Mouse (Mus musculus): ENCODE results near the gene Rnf43. TPM values are rescaled to one million over a fixed set of nuclear protein-coding genes. Genes with fewer than 3 reads are reported as not detected.

The Rnf43 gene
- total and polyA plus RNA-seq, 2 experiments from 2014 or later = 0.56 to 5.0 TPM

DNA sequence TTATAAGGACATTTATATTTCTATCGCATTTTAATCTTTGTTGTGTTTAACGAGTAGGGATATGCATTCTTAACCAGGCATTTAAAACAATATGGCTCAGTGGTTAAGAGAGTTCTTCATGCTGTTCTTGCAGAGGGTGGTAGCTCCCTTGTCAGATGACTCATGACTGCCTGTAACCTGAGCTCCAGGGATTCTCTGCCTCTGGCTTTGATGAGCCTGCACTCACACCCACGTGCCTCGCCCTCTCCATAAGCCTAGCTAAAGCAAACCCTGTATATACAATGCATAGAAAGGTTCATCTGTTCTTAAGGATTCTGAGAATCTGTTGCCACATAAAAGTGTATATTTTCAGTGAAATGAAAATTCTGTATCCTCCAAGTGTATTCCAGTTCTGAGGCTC lies 39.4 kb upstream of the Rnf43 start:
- Histone ChIP-seq H3K9ac (replicated peaks; ENCODE audit: low read length, poor library complexity, severe bottlenecking) (no peak overlapping the region), H3K27ac (ENCODE audit: low read depth, low read length) (no peak overlapping the region), H3K9me3 (ENCODE audit: low read length) (no peaks in the 10 kb centered on the region), H3K4me3 (ENCODE audit: low read depth, low read length) (no peak overlapping the region), H3K27me3 (ENCODE audit: insufficient read depth, low read length) (no peaks in the 10 kb centered on the region), H3K4me2 (ENCODE audit: low read depth, low read length, poor library complexity, severe bottlenecking) (no peak overlapping the region), H3K4me1 (ENCODE audit: insufficient read depth, low read length) (no peaks in the 10 kb centered on the region), H3K36me3 (ENCODE audit: insufficient read depth, low read length) (peaks cover 19% of the 10 kb centered on the region)
- ATAC-seq (ENCODE audit: low FRiP score) = no peak
- DNase-seq (ENCODE audit: low spot score) = no peak
- 86% methylated on average over 4 of the region's 4 CpGs for WGBS
- TF ChIP-seq CTCF (IDR thresholded peaks at IDR 0.05) = no peak

DNA sequence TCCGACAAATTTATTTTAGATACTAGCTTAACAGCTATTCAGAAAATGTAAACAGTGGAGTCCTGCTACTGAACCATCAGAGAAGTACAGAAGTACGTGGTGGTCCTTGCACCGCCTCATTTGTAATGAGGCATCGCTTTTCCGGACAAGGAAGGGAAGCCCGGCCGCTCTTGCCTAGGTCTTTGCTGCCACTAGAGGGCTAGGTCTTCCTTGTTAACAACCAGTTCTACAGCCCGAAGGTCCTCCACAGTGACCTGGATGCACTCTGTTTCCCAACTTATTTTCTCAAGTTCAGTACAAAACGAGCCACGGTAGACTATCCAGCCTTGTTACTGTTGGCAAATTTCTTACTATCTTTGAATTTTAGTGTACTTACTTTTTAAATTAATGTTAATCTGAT lies 32.7 kb upstream of the Rnf43 start:
- H3K4me1 ChIP-seq (ENCODE audit: insufficient read depth, low read length) = no peaks in the 10 kb centered on the region
- no peaks in the 10 kb centered on the region for H3K27me3 ChIP-seq (ENCODE audit: insufficient read depth, low read length)
- peak; percentile 76 for TF ChIP-seq CTCF (IDR thresholded peaks at IDR 0.05)
- no peaks in the 10 kb centered on the region for H3K9me3 ChIP-seq (ENCODE audit: low read length)
- 33% methylated on average over 10 of the region's 10 CpGs for WGBS
- peak; percentile 62 for DNase-seq (ENCODE audit: low spot score)
- H3K9ac ChIP-seq (replicated peaks; ENCODE audit: low read length, poor library complexity, severe bottlenecking) = no peak overlapping the region
- no peak overlapping the region for H3K4me2 ChIP-seq (ENCODE audit: low read depth, low read length, poor library complexity, severe bottlenecking)
- ATAC-seq (ENCODE audit: low FRiP score) = no peak
- no peak overlapping the region for H3K4me3 ChIP-seq (ENCODE audit: low read depth, low read length)
- H3K36me3 ChIP-seq (ENCODE audit: insufficient read depth, low read length) = 0 out of 2 replicates have a peak, but pooled peaks cover 6% of the 10 kb centered on the region
- no peak overlapping the region for H3K27ac ChIP-seq (ENCODE audit: low read depth, low read length)

DNA sequence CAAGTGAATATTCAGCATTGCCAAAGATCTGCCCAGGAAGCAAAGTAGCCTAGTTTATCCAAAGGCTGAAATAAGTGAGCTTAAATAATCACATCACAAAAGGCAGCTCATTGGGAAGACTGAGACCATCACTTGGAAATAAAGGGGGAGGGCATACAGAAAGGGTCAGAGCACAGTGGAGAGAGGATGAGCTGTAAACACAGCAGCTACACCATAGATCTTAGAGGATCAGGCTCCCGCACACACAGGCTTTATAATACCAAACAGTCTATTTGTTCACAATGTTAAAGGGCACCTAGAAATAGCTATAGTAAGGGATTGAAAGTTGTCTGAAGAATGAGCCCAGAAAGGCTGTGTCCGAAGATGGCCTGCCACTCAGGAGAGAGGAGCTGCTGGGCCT lies 23.7 kb upstream of the Rnf43 start:
- Histone ChIP-seq H3K9me3 (ENCODE audit: low read length) (no peaks in the 10 kb centered on the region), H3K4me3 (ENCODE audit: low read depth, low read length) (peak overlapping the region; percentile 34), H3K9ac (replicated peaks; ENCODE audit: low read length, poor library complexity, severe bottlenecking) (peak overlapping the region; percentile 57), H3K27ac (ENCODE audit: low read depth, low read length) (no peak overlapping the region), H3K4me2 (ENCODE audit: low read depth, low read length, poor library complexity, severe bottlenecking) (peak overlapping the region; percentile 63), H3K36me3 (ENCODE audit: insufficient read depth, low read length) (no peaks in the 10 kb centered on the region), H3K27me3 (ENCODE audit: insufficient read depth, low read length) (no peaks in the 10 kb centered on the region), H3K4me1 (ENCODE audit: insufficient read depth, low read length) (no peaks in the 10 kb centered on the region)
- DNase-seq (ENCODE audit: low spot score) (no peak), ATAC-seq (ENCODE audit: low FRiP score) (no peak)
- TF ChIP-seq CTCF (IDR thresholded peaks at IDR 0.05) = no peak
- WGBS = 16% methylated on average over 2 of the region's 2 CpGs

DNA sequence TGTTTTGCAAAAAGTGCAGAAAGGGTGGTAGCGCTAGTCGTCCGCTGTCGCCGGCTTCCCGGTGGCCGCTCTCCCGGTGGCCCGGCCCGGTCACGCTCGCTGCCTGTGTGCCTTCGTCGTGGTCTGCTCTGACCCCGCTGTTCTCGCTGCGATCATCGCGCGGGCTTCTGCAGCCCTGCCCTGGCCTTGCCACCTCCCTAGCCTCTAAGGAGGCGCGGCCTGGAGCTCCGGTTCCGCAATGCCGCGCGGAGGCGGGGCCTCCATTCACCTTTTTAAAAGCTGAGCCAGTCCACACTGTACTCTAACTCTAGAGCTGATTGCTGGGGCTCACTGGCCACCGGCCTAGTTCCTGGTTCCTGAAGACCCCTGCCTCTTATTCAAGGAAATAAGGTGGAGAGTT lies 23.3 kb upstream of the Rnf43 start:
- no peaks in the 10 kb centered on the region for H3K4me1 ChIP-seq (ENCODE audit: insufficient read depth, low read length)
- H3K4me3 ChIP-seq (ENCODE audit: low read depth, low read length) = peak overlapping the region; percentile 34
- WGBS = 2% methylated on average over 29 of the region's 29 CpGs
- no peaks in the 10 kb centered on the region for H3K9me3 ChIP-seq (ENCODE audit: low read length)
- H3K27me3 ChIP-seq (ENCODE audit: insufficient read depth, low read length) = no peaks in the 10 kb centered on the region
- ATAC-seq (ENCODE audit: low FRiP score) = 0 out of 2 replicates have a peak, but pooled peaks have one; percentile 41
- peak; percentile 26 for DNase-seq (ENCODE audit: low spot score)
- H3K4me2 ChIP-seq (ENCODE audit: low read depth, low read length, poor library complexity, severe bottlenecking) = peak overlapping the region; percentile 63
- peak overlapping the region; percentile 57 for H3K9ac ChIP-seq (replicated peaks; ENCODE audit: low read length, poor library complexity, severe bottlenecking)
- no peaks in the 10 kb centered on the region for H3K36me3 ChIP-seq (ENCODE audit: insufficient read depth, low read length)
- no peak overlapping the region for H3K27ac ChIP-seq (ENCODE audit: low read depth, low read length)
- TF ChIP-seq CTCF (IDR thresholded peaks at IDR 0.05) = no peak

DNA sequence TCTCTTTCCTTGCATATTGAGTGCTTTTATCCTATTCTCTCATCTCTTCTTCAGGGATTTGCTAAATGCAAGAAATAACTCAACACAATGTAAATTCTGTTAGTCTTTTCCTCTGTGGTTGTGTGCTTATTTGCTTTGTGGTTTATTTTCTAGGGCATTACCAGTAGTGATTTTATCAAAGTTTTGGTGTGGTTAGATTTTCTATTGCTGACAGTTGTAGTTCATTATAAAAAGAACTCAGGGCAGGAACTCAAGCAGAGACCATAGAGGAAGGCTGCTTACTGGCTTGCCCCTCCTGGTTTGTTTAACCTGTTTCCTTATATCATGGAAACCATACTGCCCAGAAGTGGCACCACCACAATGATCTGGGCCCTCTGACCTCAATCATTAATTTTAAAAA lies 19.7 kb upstream of the Rnf43 start:
- H3K27me3 ChIP-seq (ENCODE audit: insufficient read depth, low read length) = no peaks in the 10 kb centered on the region
- DNase-seq (ENCODE audit: low spot score) = no peak
- no peak overlapping the region for H3K27ac ChIP-seq (ENCODE audit: low read depth, low read length)
- no peak overlapping the region for H3K4me2 ChIP-seq (ENCODE audit: low read depth, low read length, poor library complexity, severe bottlenecking)
- H3K9me3 ChIP-seq (ENCODE audit: low read length) = no peaks in the 10 kb centered on the region
- no peaks in the 10 kb centered on the region for H3K4me1 ChIP-seq (ENCODE audit: insufficient read depth, low read length)
- no peak for TF ChIP-seq CTCF (IDR thresholded peaks at IDR 0.05)
- ATAC-seq (ENCODE audit: low FRiP score) = no peak
- H3K36me3 ChIP-seq (ENCODE audit: insufficient read depth, low read length) = no peaks in the 10 kb centered on the region; the same call in 1 of the 2 replicates
- no peak overlapping the region for H3K4me3 ChIP-seq (ENCODE audit: low read depth, low read length)
- no peak overlapping the region for H3K9ac ChIP-seq (replicated peaks; ENCODE audit: low read length, poor library complexity, severe bottlenecking)

DNA sequence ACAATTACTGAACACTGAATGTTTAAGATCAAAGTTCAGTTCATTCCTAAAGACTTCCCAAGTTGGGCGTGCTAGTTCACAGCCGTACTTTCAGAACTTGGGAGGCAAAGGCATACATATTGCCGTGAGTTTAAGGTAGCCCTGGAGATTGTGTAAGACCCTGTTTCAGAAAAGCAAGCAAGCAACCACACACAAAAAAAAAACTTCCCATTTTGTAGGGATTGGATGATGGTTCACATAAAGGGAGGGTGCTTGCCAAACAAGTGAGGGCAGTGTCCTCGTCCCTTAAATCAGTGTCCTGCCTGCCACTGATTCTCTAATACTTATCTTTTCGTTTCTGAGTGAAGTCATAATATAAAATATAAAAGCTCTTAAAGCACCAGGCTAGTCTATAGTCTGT lies 7.8 kb upstream of the Rnf43 start:
- no peak for TF ChIP-seq CTCF (IDR thresholded peaks at IDR 0.05)
- H3K36me3 ChIP-seq (ENCODE audit: insufficient read depth, low read length) = no peaks in the 10 kb centered on the region
- H3K9ac ChIP-seq (replicated peaks; ENCODE audit: low read length, poor library complexity, severe bottlenecking) = no peak overlapping the region
- ATAC-seq (ENCODE audit: low FRiP score) = no peak
- H3K4me2 ChIP-seq (ENCODE audit: low read depth, low read length, poor library complexity, severe bottlenecking) = no peak overlapping the region
- H3K4me3 ChIP-seq (ENCODE audit: low read depth, low read length) = no peak overlapping the region
- no peak for DNase-seq (ENCODE audit: low spot score)
- no peaks in the 10 kb centered on the region for H3K4me1 ChIP-seq (ENCODE audit: insufficient read depth, low read length)
- WGBS = 83% methylated on average over 5 of the region's 5 CpGs
- no peaks in the 10 kb centered on the region for H3K27me3 ChIP-seq (ENCODE audit: insufficient read depth, low read length)
- H3K9me3 ChIP-seq (ENCODE audit: low read length) = no peaks in the 10 kb centered on the region
- no peak overlapping the region for H3K27ac ChIP-seq (ENCODE audit: low read depth, low read length)

Data from midbrain, postnatal 0 days (tissue).